Mouse (Mus musculus) cerebellum, adult 2 months (tissue): ENCODE data around the gene Rgs3.

Experiments used
- CTCF ChIP-seq: fragments of 200-500 bp; IDR thresholded peaks from 2 replicates; pipeline ENCODE4 v1.5.1; 2011; ENCODE audit warnings: low read depth, mild to moderate bottlenecking, control low read depth, low read length, moderate library complexity, borderline replicate concordance; ENCODE audit not compliant: insufficient read depth
- POLR2A ChIP-seq: fragments of 200-500 bp; IDR thresholded peaks from 2 replicates; pipeline ENCODE4 v1.6.1; 2011; ENCODE audit warnings: low read length, control low read depth, borderline replicate concordance; ENCODE audit not compliant: insufficient read depth

GRCm38 (mm10) chr4:62634054-62634591 lies 74.5 kb downstream of the Rgs3 start:
- TF ChIP-seq CTCF, result no peak
- no peak for TF ChIP-seq POLR2A
